Mouse (Mus musculus): ENCODE measurements around the gene Tk1. TPM values are rescaled to one million over a fixed set of nuclear protein-coding genes. Genes with fewer than 3 reads are reported as not detected.
A peak's percentile ranks its signal among the peaks of the same experiment; 100 is the strongest.
"Not testable (repeated sequence)": the region's sequence is repeated elsewhere in the genome, so short reads cannot be mapped to it uniquely, and the experiment has no call there.

Gene Tk1
- polyA plus RNA-seq, 1 experiment: 17.8 TPM

DNA sequence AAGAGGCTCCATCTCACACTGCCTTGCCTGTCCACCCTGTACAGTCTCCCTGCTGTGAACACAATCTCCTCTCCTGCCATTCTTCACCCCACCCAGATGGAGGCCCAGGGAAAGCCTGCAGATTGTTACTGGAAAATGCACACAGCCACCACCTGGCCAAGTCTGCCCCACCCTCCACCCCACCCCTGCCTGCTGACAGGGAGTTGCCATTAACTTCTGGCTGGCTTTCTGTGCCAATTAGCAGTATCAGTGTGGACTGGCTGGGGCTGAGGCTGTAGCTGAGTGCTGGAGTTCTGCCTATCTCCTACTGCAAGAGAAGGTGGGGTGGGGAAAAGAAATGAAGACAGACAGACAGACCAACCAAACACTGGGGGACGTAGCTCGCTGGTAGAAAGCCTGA is 12.7 kb upstream of the Tk1 start:
- H3K27me3 ChIP-seq (ENCODE audit: control insufficient read depth): no peaks in the 10 kb centered on the region
- H3K36me3 ChIP-seq (ENCODE audit: control insufficient read depth): peaks cover 8% of the 10 kb centered on the region
- no peak for TF ChIP-seq GATA1 (IDR thresholded peaks at IDR 0.05; ENCODE audit: low read length)
- TF ChIP-seq TAL1 (IDR thresholded peaks at IDR 0.05; ENCODE audit: low read length): peak; percentile 54
- no peaks in the 10 kb centered on the region for H3K9me3 ChIP-seq (ENCODE audit: control insufficient read depth, low read length)
- H3K4me3 ChIP-seq (replicated peaks): peak overlapping the region; percentile 19
- H3K4me1 ChIP-seq (ENCODE audit: control insufficient read depth): peaks cover 87% of the 10 kb centered on the region

DNA sequence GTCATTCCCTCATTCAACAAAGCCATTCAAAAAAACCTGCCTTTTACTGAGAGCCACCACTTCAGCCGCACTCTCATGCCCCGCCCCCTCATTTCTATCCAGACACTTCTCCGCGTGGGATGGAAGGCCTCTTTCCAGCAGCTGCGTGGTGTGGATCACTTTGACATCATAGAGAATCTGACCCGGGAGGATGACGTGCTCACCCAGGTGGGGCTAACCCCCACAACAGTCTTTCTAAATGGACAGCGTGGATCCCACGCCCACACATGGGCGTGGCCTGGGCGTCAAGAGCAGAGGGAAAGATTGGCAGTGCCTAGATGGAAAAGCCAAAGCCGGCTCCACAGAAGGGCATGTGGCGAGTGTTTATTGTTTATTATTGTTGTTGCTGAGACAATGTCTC is 10.4 kb upstream of the Tk1 start:
- Histone ChIP-seq H3K4me1 (ENCODE audit: control insufficient read depth) (peaks cover 92% of the 10 kb centered on the region), H3K36me3 (ENCODE audit: control insufficient read depth) (peaks cover 13% of the 10 kb centered on the region), H3K4me3 (replicated peaks) (peak overlapping the region; percentile 37), H3K9me3 (ENCODE audit: control insufficient read depth, low read length) (no peaks in the 10 kb centered on the region), H3K27me3 (ENCODE audit: control insufficient read depth) (no peaks in the 10 kb centered on the region)
- TF ChIP-seq TAL1 (IDR thresholded peaks at IDR 0.05; ENCODE audit: low read length) (no peak), GATA1 (IDR thresholded peaks at IDR 0.05; ENCODE audit: low read length) (no peak)

GRCm38 (mm10) chr11:117834086-117834485 is 8.2 kb upstream of the Tk1 start:
- H3K9me3 ChIP-seq (ENCODE audit: control insufficient read depth, low read length): no peaks in the 10 kb centered on the region
- TF ChIP-seq TAL1 (IDR thresholded peaks at IDR 0.05; ENCODE audit: low read length) (no peak), GATA1 (IDR thresholded peaks at IDR 0.05; ENCODE audit: low read length) (no peak)
- no peaks in the 10 kb centered on the region for H3K27me3 ChIP-seq (ENCODE audit: control insufficient read depth)
- peaks cover 92% of the 10 kb centered on the region for H3K4me1 ChIP-seq (ENCODE audit: control insufficient read depth)
- H3K4me3 ChIP-seq (replicated peaks): no peak overlapping the region
- peaks cover 27% of the 10 kb centered on the region for H3K36me3 ChIP-seq (ENCODE audit: control insufficient read depth)

DNA sequence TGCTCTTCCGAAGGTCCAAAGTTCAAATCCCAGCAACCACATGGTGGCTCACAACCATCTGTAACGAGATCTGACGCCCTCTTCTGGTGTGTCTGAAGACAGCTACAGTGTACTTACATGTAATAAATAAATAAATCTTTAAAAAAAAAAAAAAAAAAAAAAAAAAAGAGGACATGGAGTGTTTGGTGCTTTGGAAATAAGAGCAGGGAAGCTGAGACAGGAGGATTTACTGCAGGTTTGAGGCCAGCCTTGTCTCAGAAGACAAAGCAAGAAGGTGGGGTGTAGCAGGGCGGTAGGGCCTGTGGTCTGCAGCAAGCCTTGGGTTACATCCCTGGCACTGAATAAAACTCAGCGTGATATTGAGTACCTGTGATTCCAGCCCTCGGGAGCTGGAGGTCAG is 7.6 kb upstream of the Tk1 start:
- peaks cover 92% of the 10 kb centered on the region for H3K4me1 ChIP-seq (ENCODE audit: control insufficient read depth)
- not testable (repeated sequence) for H3K27me3 ChIP-seq (ENCODE audit: control insufficient read depth); H3K9me3 ChIP-seq (ENCODE audit: control insufficient read depth, low read length); H3K4me3 ChIP-seq (replicated peaks)
- H3K36me3 ChIP-seq (ENCODE audit: control insufficient read depth): peaks cover 27% of the 10 kb centered on the region

DNA sequence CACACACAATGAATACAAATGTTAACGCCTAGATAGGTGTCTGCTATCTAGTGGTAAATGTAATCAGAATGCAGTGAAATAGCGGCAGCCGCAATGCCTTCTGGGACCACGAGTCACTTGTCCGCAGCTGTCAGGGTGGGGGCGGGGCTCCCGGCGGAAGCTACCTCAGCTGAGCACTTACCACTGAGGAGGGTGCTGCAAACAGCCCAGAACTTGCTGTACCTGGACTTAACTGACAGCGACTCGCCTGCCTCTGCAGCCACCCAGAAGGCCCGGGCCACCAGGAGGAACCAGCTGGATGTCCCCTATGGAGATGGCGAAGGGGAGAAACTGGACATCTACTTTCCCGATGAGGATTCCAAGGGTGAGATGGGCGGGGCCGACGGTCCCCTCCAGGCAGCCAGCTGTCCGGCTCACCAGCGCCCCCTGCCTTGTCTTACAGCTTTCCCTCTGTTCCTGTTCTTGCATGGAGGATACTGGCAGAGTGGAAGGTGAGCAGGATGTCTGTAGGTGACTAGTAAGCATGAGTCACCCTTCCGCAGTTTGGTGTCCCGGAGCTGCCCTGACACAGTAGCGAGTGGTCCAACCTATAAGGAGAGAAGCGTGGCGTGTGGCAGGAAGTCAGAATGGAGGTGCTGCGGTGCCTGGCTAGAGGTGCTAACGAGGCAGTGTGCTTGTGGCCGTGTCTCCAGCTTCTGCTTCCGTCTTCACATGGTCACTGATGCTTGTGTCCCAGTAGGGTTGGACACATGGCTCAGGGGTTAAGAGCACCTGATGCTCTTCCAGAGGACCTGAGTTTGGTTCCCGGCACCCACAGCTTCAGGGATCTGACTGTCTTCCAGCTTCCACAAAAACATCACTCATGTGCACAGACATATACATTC is 6.4 kb upstream of the Tk1 start:
- Histone ChIP-seq H3K27me3 (ENCODE audit: control insufficient read depth) (no peaks in the 10 kb centered on the region), H3K4me1 (ENCODE audit: control insufficient read depth) (peaks cover 93% of the 10 kb centered on the region), H3K9me3 (ENCODE audit: control insufficient read depth, low read length) (no peaks in the 10 kb centered on the region), H3K36me3 (ENCODE audit: control insufficient read depth) (peaks cover 28% of the 10 kb centered on the region), H3K4me3 (replicated peaks) (peak overlapping the region; percentile 76)
- TF ChIP-seq GATA1 (IDR thresholded peaks at IDR 0.05; ENCODE audit: low read length): no peak
- TF ChIP-seq TAL1 (IDR thresholded peaks at IDR 0.05; ENCODE audit: low read length): no peak

DNA sequence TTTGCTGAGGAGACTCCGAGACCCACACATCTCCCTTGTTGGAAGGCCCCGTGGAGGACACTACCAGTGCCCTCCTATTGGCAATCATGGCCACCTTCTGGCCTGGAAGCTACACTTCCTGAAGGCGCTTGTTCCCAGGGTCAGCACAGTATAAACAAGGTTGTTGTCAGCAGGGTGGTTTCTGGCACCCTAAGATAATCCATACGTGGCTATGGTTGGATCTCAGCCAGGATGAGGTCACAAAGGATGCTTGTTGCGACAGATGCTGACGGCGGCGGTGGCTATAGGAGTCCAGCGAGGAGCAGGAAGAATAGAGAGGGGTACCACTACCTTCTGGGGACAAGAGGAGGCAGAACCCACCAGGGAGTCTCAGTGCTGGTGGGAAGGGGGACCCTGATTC is 4.5 kb upstream of the Tk1 start:
- peaks cover 95% of the 10 kb centered on the region for H3K4me1 ChIP-seq (ENCODE audit: control insufficient read depth)
- peaks cover 27% of the 10 kb centered on the region for H3K36me3 ChIP-seq (ENCODE audit: control insufficient read depth)
- no peaks in the 10 kb centered on the region for H3K9me3 ChIP-seq (ENCODE audit: control insufficient read depth, low read length)
- H3K27me3 ChIP-seq (ENCODE audit: control insufficient read depth): no peaks in the 10 kb centered on the region
- TF ChIP-seq GATA1 (IDR thresholded peaks at IDR 0.05; ENCODE audit: low read length) (no peak), TAL1 (IDR thresholded peaks at IDR 0.05; ENCODE audit: low read length) (no peak)
- H3K4me3 ChIP-seq (replicated peaks): peak overlapping the region; percentile 34

DNA sequence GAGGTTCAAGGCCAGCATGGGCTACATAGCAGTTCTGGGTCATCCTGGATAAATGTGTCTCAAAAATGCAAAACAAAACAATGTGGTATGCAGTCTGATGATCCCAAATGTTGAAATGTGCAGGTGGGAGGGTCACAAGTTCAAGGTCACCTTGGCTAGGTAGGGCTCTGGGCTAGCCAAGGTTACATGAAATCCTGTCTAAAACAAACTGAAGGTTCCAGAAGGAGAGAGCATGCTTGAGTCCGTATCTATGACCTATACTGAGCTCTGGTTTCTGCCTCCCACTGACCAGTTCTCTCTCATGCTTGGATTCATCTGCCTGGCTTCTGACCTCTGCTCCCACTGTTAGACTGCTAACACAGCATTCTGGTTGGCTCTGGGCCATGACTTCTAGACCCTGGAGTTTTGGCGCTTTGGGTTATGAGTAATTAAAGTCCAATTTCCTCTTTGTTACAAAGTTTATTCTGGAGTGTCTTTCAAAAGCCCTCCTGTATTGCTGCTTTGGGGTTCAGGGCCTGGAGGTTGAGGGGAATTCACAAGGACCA is 3.9 kb upstream of the Tk1 start:
- Histone ChIP-seq H3K9me3 (ENCODE audit: control insufficient read depth, low read length) (no peaks in the 10 kb centered on the region), H3K36me3 (ENCODE audit: control insufficient read depth) (peaks cover 23% of the 10 kb centered on the region), H3K4me1 (ENCODE audit: control insufficient read depth) (peaks cover 94% of the 10 kb centered on the region), H3K4me3 (replicated peaks) (no peak overlapping the region), H3K27me3 (ENCODE audit: control insufficient read depth) (no peaks in the 10 kb centered on the region)
- TF ChIP-seq GATA1 (IDR thresholded peaks at IDR 0.05; ENCODE audit: low read length) (no peak), TAL1 (IDR thresholded peaks at IDR 0.05; ENCODE audit: low read length) (no peak)

DNA sequence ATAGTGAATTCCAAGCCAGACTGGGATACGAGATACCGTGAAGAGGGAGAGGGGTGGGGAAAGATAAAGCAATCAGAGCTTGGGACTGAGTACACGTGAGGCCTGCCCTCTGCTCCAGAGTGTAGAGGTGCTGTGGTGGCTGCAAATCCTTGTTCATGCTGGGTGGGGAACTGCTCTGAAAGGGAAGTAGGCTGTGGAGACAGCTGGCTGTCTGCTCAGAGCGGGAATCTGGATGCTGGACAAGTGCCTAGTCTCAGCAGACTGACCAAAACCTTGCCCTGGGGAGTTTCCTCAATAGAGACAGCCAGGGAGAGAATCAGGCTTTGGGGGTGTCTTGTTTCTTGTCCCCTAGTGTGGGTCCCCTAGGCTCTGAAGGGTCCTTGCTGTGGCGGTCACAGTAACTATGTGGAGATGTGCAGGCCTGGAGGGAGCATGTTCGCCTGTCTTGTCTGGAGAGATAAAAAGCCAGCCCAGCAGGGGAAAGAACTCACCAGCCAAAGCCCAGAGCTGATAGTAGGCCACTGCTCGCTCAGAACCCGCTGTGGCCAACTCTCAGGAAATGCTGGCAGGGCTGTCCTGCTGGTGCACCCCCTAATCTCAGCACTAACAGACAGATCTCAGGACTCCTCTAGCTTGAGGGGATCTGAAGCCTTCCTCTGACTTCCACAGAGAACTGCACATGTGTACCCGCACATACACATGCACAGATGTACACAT is 3.2 kb upstream of the Tk1 start:
- H3K4me1 ChIP-seq (ENCODE audit: control insufficient read depth): peaks cover 93% of the 10 kb centered on the region
- TF ChIP-seq TAL1 (IDR thresholded peaks at IDR 0.05; ENCODE audit: low read length): no peak
- no peak for TF ChIP-seq GATA1 (IDR thresholded peaks at IDR 0.05; ENCODE audit: low read length)
- peaks cover 29% of the 10 kb centered on the region for H3K36me3 ChIP-seq (ENCODE audit: control insufficient read depth)
- no peaks in the 10 kb centered on the region for H3K9me3 ChIP-seq (ENCODE audit: control insufficient read depth, low read length)
- no peaks in the 10 kb centered on the region for H3K27me3 ChIP-seq (ENCODE audit: control insufficient read depth)
- H3K4me3 ChIP-seq (replicated peaks): peak overlapping the region; percentile 10

All from erythroblast, embryonic 14.5 days (primary cell).